Mouse (Mus musculus): Measurements from ENCODE around the gene Dnaic1.
A peak's percentile ranks its signal among the peaks of the same experiment; 100 is the strongest.

Dnaic1 gene

DNA sequence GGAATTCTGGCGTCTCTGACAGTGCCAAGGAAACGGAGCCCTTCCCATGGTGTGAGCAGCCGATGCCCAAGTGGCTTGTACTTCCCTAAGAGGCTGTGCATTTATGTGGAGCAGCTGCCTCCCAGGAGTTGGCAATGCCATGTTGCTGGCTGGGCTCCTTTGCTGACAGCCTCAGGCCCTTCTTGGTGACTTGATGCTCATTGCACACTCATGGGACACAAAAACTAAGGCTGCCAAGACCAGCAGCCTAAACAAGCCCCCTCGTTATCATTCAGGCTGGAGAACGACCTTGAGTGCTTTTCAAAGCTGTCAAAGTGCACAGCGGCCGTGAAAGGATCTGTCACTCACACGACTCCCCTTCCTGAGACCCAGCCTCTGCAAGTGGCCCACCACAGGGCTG, 42.6 kb downstream of the Dnaic1 start:
- TF ChIP-seq GATA4 (IDR thresholded peaks at IDR 0.05; ENCODE audit: insufficient replicate concordance, low read length) = no peak

DNA sequence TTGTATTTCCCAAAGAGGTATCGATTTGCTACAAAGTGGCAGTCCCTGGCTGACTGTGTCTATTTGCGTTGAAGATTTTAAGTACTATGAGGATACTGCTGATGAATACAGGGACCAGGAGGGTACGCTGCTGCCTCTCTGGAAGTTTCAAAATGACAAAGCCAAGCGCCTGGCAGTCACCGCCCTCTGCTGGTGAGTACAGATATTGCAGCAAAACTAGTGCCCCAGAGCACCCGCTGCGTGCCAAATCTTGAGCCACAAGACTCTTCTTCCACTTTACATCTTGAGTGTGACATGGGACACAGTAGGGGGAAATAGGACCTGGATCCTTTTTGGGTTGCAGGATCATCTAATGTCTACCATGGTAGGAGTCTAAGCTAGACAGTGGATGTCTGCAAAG, 44.6 kb downstream of the Dnaic1 start:
- TF ChIP-seq GATA4 (IDR thresholded peaks at IDR 0.05; ENCODE audit: insufficient replicate concordance, low read length) = no peak

DNA sequence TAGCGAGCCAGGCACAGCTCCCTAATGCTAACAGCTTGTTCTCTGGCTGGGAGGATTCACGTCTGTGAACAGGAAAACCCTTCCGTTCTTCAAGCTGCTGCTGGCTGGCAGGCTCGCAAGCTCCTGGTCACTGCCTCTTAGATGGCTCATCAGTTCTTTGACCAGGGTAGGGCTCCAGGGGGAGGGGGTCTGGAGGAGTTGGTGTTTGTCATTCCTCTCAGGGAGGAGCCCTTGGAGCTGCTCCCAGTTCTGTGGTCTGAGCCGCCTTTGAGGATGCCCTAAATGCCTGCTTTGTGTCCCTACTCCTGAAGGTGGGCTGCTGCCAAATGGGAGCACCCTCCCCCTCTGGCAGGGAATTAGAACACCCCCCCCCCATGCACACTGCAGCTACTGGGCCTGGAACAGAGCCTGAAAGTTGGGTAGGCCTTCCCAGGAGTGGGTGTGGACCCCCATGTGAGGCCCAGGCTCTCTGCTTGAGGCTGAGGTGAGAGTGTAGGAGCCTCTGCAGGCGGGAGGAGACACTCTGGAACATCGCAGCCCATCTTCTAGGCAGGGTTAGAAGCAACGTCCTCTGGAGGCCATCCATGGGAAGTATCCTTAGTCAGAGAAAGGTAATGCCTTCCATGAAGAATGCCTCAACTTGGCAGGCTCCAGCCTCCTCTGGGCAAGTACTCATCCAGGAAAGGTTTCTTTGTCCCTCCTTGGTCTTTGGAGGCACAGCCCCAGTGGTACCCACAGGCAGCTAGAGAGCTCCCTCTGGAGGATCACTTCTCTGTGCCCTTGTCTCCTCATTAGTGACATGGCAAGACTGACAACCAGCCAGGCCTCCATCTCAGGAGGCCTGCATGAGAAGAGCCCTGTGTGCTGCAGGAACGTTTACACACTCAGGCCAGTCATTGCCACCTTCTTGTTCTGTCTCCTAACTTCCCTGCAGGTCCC, 46.4 kb downstream of the Dnaic1 start:
- TF ChIP-seq GATA4 (IDR thresholded peaks at IDR 0.05; ENCODE audit: insufficient replicate concordance, low read length) = no peak

DNA sequence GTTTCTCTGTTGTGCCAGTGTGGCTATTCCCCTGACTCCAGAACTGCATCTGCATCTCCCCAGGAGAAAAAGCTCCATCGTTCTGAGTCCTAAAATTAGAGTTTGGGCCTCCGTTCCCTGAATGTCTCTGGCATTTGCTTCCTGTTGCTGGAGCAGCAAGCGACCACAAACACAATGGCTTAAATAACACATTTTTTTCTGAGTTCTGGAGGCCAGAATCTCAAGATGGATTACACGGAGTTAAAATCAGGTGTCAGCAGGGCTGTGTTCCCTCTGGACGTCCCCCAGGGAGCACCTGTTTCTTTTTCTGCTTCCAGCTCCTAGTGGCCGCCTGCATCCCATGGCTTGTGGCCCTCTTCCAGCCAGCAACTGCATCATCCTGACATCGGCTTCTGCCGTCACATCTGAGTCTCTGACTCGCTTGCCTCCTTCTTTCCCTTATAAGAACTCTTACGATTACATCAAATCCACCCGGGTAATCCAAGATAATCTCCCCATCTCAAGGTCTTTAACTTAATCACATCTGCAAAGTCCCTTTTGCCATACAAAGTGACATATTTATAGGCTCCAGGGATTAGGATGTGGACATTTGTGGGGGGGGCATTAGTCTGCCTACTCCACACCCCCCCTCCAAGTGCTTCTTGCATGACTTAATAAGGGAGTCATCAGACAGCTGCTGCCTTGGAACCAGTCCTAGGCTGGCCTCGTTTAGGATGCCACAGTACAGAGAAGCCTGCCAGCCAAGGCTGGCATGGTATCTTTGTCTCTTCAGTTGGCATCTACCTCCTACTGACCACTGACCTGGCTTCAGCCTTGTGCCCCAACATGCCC, 49.6 kb downstream of the Dnaic1 start:
- no peak for TF ChIP-seq GATA4 (IDR thresholded peaks at IDR 0.05; ENCODE audit: insufficient replicate concordance, low read length)

DNA sequence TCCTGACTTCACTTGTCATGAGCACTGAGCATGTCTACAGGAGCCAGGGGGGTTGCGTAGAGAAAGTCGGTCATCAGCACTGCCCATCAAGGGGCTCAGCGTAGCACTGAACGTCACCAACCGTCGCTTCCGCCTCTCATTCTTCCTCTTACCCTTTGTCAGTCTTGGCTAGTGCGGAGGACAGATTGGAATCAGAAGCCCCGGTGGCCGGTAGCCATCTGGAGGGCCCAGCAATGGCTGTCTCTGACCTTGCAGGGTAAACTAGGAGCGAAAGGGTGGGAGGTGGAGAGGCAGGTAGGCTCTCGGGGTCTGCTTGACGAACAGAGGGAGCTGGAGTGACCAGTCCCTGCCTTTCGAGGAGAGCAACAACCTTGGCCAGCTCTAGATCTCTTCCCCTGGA, 52.5 kb downstream of the Dnaic1 start:
- no peak for TF ChIP-seq GATA4 (IDR thresholded peaks at IDR 0.05; ENCODE audit: insufficient replicate concordance, low read length)

DNA sequence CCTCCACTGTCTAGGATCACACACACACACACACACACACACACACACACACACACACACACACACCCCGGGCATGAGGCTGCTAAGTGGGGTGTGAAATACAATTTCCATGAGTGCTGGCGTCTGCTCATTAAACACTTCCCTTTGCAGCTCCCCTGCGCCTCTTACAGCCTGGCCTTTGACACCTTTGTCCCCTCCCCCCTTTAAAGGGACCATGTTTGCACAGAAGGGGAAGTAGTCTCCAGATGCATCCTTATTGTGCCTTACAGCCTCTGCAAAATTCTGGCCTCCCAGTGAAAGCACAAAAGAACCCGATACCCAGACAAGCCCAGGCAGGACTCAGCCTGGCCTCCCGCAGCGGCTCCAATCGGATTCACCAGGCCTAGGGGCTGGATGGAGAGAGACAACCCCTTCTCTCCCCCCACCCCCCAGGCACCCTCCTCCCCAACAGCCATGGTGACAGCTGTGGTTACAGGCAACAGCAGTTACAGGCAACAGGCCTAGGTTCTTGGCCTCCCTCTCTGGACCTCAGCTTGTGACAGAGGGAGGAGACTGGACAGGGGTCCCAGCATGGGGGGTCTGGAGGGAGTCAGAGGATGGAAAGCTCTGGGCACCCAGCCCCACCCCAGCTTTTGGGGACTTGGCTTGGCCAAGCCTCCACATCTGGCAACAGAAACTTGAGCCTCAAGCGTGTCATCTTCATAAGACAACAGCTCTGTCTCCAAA, 58.8 kb downstream of the Dnaic1 start:
- TF ChIP-seq GATA4 (IDR thresholded peaks at IDR 0.05; ENCODE audit: insufficient replicate concordance, low read length) = no peak

DNA sequence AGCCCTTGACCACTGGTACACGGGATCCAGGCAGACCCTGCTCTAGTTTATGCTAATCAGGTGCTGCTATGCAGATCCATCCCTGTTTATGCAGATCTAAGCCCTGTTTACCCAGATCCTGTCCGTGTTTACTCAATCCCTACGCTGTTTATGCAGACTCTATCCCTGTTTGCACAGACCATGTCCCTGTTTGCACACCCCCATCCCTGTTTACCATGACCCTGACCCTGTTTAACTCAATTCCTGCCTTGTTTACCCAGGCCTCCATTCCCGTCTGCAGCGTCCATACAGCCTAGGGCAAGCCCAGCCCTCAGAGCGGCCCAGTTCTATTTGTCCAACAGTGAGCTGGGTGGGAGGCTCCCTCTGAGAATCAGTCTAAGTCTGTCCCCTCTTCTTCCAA, 60.6 kb downstream of the Dnaic1 start:
- no peak for TF ChIP-seq GATA4 (IDR thresholded peaks at IDR 0.05; ENCODE audit: insufficient replicate concordance, low read length)

DNA sequence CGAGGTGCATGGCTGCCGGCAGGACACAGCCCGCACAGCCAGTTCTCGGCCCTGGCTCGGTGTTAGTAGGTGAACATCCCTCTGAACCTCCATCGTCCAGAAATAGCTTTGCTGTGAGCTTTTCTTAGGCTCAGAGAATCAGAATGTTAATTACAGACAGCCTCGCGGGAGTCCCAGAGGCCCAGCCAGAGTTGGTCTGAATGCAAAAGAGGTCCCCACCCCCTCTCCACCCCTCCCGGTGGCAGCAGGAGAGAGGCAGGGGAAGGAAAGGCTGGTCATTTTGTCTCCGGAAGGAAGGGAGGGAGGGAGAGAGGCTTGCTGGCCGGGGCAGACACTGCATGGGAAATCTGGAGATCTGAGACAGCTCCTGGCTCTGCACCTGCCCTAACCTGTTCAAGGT, 61.8 kb downstream of the Dnaic1 start:
- peak; percentile 4; the same call in 1 of the 2 replicates for TF ChIP-seq GATA4 (IDR thresholded peaks at IDR 0.05; ENCODE audit: insufficient replicate concordance, low read length)

DNA sequence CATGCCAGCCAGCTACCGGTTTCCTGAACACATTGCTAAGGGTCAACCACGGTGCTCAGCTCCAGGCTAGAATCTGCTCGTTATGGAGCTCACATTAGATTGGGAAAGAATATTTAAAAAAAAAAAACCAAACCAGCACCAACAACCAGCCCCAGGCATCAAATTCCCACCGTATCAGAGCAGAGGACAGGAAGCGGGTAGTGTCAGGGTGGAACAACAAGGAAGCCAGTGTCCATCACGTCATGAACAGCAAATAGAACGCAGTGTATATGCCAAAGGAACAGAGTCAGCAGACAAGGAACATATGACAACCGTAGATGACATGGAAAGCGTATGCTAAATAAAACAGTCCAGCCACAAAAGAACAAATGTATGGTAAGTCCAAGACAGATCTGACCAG, 63.4 kb downstream of the Dnaic1 start:
- TF ChIP-seq GATA4 (IDR thresholded peaks at IDR 0.05; ENCODE audit: insufficient replicate concordance, low read length) = no peak

DNA sequence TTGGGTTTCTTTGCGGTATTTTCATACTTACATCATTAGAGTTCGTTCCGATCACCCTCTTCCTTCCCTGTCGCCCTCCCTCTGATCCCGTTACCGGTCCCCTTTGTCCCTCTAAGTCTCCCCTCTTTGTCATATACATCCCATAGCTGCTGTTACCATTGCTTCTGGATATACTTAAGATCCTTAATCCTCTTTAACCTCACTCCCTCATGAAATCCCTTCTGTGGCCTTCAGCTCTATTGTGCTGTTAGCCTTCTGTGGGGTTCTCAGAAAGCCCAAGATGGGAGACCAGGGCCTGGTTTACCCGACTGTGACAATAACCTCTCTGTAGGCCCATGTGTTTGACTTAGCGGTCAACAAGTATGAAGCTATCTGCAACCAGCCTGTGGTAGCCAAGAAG, 65.1 kb downstream of the Dnaic1 start:
- TF ChIP-seq GATA4 (IDR thresholded peaks at IDR 0.05; ENCODE audit: insufficient replicate concordance, low read length) = no peak

DNA sequence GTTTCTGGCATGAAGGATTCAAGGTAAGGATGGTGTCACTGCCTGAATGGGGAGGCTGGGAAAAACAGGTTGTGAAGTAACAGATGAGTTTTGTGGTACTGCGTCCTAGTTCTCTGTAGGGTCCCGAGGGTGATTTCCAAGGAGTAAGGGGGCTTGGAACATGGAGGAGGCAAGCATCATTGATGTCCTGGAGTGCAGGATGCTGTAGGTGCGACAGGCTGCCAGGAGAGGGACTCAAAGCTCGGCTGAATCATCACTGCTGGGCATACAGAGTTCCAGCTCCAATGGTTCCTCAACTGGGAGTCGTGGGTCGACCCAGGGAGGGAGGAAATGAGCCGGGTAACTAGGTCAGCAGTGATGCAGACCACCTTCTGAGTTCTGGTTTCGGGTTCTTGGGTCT, 65.6 kb downstream of the Dnaic1 start:
- TF ChIP-seq GATA4 (IDR thresholded peaks at IDR 0.05; ENCODE audit: insufficient replicate concordance, low read length) = no peak

DNA sequence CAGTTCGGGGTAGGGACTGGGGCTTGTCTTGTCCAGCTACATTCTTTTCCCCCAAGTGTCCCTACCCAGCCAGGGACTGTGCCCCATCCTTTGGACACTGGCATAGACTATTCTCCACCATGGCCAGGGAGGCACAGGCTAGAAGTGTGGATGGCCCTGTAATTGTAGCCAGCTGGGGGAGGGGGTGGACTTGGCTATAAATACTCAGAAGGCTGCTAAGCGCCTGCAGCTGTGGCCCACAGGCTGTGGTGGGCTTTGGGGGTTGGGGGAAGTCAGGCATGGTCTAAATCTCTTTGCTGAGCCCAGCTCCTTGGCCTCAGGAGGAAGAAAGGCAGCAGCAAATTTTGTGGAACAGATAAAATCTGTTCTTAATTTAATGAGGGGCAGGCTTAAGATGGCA, 66.3 kb downstream of the Dnaic1 start:
- TF ChIP-seq GATA4 (IDR thresholded peaks at IDR 0.05; ENCODE audit: insufficient replicate concordance, low read length) = no peak

DNA sequence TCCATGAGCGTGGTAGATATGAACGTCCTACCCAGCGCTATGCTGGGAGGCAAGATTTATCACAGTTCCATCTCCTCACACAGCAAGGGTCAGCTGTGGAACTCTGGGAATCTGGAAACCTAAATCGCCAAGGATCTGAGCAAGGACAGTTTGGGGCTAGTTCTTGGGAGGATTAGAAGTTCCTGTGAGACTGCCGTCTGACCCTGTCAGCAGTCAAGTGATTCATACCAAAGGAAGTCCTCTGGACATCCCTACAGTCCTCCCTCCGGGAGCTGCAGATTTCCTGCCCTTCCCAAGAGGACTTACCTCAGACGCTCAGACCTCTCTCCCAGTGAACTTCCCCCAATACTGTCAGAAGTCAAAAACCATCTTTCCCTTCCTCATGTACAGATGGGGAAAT, 66.8 kb downstream of the Dnaic1 start:
- TF ChIP-seq GATA4 (IDR thresholded peaks at IDR 0.05; ENCODE audit: insufficient replicate concordance, low read length) = no peak

DNA sequence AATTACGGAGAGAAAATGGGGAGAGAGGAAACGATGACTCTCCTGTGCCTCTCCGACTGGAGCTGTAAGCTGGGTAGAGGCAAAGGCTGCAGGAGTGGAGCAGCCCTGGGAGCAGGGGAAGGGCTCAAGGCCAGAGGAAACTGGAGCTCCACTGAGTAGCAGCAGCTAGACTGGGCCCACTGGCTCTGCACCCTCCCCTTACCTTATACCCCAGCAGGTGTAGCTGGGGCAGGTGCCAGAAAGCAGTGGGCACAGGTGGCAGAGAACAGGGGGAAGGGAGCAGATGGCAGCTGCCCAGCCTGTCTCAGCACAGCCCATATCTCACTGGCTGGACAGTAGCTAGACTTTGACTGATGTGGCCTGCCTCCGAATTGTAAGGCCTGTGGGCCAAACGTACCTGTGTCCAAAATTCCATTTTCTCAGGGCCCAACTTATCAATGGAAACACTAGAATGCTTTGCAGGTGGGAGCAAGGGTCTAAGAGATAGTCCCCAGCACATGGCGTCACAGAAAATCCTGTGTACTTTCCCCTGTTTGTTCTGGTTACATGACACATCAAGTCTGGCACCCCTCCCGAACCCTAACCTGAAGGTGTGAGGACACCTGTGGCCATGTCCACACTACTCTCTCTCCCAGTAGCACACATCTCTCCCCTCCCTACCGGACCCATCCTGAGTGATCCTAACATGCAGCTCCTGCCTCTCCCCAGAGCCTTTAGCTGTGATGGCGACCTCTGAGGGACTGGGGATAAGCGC, 67.5 kb downstream of the Dnaic1 start:
- TF ChIP-seq GATA4 (IDR thresholded peaks at IDR 0.05; ENCODE audit: insufficient replicate concordance, low read length) = peak; percentile 35; the same call in 1 of the 2 replicates
